Mouse (Mus musculus) midbrain, embryonic 15.5 days (tissue): Measurements from ENCODE around the gene Prkn. TPM values are rescaled to one million over a fixed set of nuclear protein-coding genes. Genes with fewer than 3 reads are reported as not detected.
A peak's percentile ranks its signal among the peaks of the same experiment; 100 is the strongest.

Experiments
- ATAC-seq: fragments of 200-750 bp; cut with Nextera tagmentation; replicated peaks from 2 replicates; pipeline ENCODE4 v1.8.0; 2017; ENCODE audit warnings: moderate TSS enrichment
- H3K27ac ChIP-seq: fragments of 300-500 bp; sonication (generic); 2 replicates; pipeline ENCODE4 v1.5.1; 2015; ENCODE audit warnings: mild to moderate bottlenecking, inconsistent platforms
- H3K27me3 ChIP-seq: fragments of 300-500 bp; sonication (generic); replicated peaks from 2 replicates; pipeline ENCODE4 v1.6.1; 2015; ENCODE audit warnings: inconsistent platforms
- H3K36me3 ChIP-seq: fragments of 300-500 bp; sonication (generic); replicated peaks from 2 replicates; pipeline ENCODE4 v1.6.1; 2015; ENCODE audit warnings: inconsistent platforms
- H3K4me1 ChIP-seq: fragments of 300-500 bp; sonication (generic); 2 replicates; pipeline ENCODE4 v1.6.1; 2015; ENCODE audit warnings: inconsistent platforms
- H3K4me2 ChIP-seq: fragments of 300-500 bp; sonication (generic); 2 replicates; pipeline ENCODE4 v1.6.1; 2015; ENCODE audit warnings: inconsistent platforms, mild to moderate bottlenecking, moderate library complexity
- H3K4me3 ChIP-seq: fragments of 300-500 bp; sonication (generic); 2 replicates; pipeline ENCODE4 v1.5.1; 2015; ENCODE audit warnings: mild to moderate bottlenecking, inconsistent platforms
- H3K9ac ChIP-seq: fragments of 300-500 bp; sonication (generic); 2 replicates; pipeline ENCODE4 v1.6.1; 2015; ENCODE audit warnings: mild to moderate bottlenecking, inconsistent platforms
- H3K9me3 ChIP-seq: fragments of 300-500 bp; sonication (generic); 2 replicates; pipeline ENCODE4 v1.6.1; 2016; ENCODE audit warnings: inconsistent platforms
- WGBS: fragments of 180-500 bp; shearing (Covaris S2); methylation state at CpG from one replicate; pipeline ENCODE4 v1.1.7; 2015; ENCODE audit warnings: mixed read lengths; 5-methylcytosine and 5-hydroxymethylcytosine counted together
- polyA plus RNA-seq: library from polyadenylated mRNA; unstranded; fragments of >200 nt; fragmentation: Nextera tagmentation; extraction: Ambion mirVana; gene quantifications from 2 replicates; pipeline ENCODE4 v1.2.1, GENCODE M21; 2015

Gene Prkn
- 4.8 and 5.0 TPM in 2 replicates for polyA plus RNA-seq

GRCm38 (mm10) chr17:10840148-10840707, at the start of gene Prkn, which contains the start of gene Pacrg:
TSS of gene Prkn (plus strand) at chr17:10840384.
TSS of gene Pacrg (minus strand) at chr17:10840311.
- Histone ChIP-seq H3K9ac (peak within 1 kb of the TSS; percentile 76), H3K27me3 (no peaks in the 10 kb centered on the region), H3K9me3 (no peaks in the 10 kb centered on the region), H3K4me2 (peak within 1 kb of the TSS; percentile 65), H3K36me3 (no peaks in the 10 kb centered on the region), H3K4me3 (peak within 1 kb of the TSS; percentile 76), H3K4me1 (peaks cover 9% of the 10 kb centered on the region), H3K27ac (peak within 1 kb of the TSS; percentile 88)
- peak; percentile 97 for ATAC-seq
- under 1% methylated on average over 47 of the region's 58 CpGs for WGBS

- no peaks in the 10 kb centered on the region for H3K36me3 ChIP-seq
- no peak overlapping the region for H3K27ac ChIP-seq
- no peak overlapping the region for H3K4me3 ChIP-seq
- no peak overlapping the region for H3K4me2 ChIP-seq
- H3K9me3 ChIP-seq = no peaks in the 10 kb centered on the region
- 0 out of 2 replicates have a peak overlapping the region, but pooled peaks have one; percentile 5 for H3K9ac ChIP-seq
- H3K4me1 ChIP-seq = peaks cover 8% of the 10 kb centered on the region
- ATAC-seq = no peak
- WGBS = 45% methylated on average over 3 of the region's 3 CpGs
- H3K27me3 ChIP-seq = no peaks in the 10 kb centered on the region
Observed at GRCm38 (mm10) chr17:10791661-10792060, 48.5 kb upstream of the Prkn start.

GRCm38 (mm10) chr17:10806692-10807091, 33.5 kb upstream of the Prkn start:
- no peak for ATAC-seq
- 67% methylated on average over 4 of the region's 4 CpGs for WGBS
- no peaks in the 10 kb centered on the region for H3K27me3 ChIP-seq

GRCm38 (mm10) chr17:10807261-10807998, 32.8 kb upstream of the Prkn start:
- Histone ChIP-seq H3K27me3 (no peaks in the 10 kb centered on the region), H3K4me3 (no peak overlapping the region), H3K36me3 (no peaks in the 10 kb centered on the region), H3K9ac (no peak overlapping the region), H3K4me2 (no peak overlapping the region), H3K9me3 (no peaks in the 10 kb centered on the region), H3K27ac (no peak overlapping the region), H3K4me1 (no peaks in the 10 kb centered on the region)
- no peak for ATAC-seq
- 72% methylated on average over 13 of the region's 13 CpGs for WGBS

More at GRCm38 (mm10) chr17:10806692-10807091, 33.5 kb upstream of the Prkn start:
- no peak overlapping the region for H3K9ac ChIP-seq
- no peaks in the 10 kb centered on the region for H3K4me1 ChIP-seq
- no peaks in the 10 kb centered on the region for H3K36me3 ChIP-seq
- H3K4me2 ChIP-seq = no peak overlapping the region
- H3K27ac ChIP-seq = no peak overlapping the region
- no peak overlapping the region for H3K4me3 ChIP-seq
- H3K9me3 ChIP-seq = no peaks in the 10 kb centered on the region

GRCm38 (mm10) chr17:10808571-10808970, 31.6 kb upstream of the Prkn start:
- H3K9ac ChIP-seq = no peak overlapping the region

GRCm38 (mm10) chr17:10818971-10819370, 21.2 kb upstream of the Prkn start:
- Histone ChIP-seq H3K27me3 (no peaks in the 10 kb centered on the region), H3K27ac (no peak overlapping the region), H3K4me2 (no peak overlapping the region), H3K9me3 (no peaks in the 10 kb centered on the region), H3K4me1 (no peaks in the 10 kb centered on the region), H3K9ac (no peak overlapping the region), H3K36me3 (no peaks in the 10 kb centered on the region), H3K4me3 (no peak overlapping the region)
- no peak for ATAC-seq
- WGBS = 70% methylated on average over 4 of the region's 4 CpGs

More at GRCm38 (mm10) chr17:10808571-10808970, 31.6 kb upstream of the Prkn start:
- Histone ChIP-seq H3K27me3 (no peaks in the 10 kb centered on the region), H3K4me3 (no peak overlapping the region), H3K27ac (no peak overlapping the region), H3K4me2 (no peak overlapping the region), H3K9me3 (no peaks in the 10 kb centered on the region), H3K4me1 (no peaks in the 10 kb centered on the region), H3K36me3 (no peaks in the 10 kb centered on the region)
- 77% methylated on average over 2 of the region's 2 CpGs for WGBS
- no peak for ATAC-seq

GRCm38 (mm10) chr17:10840731-10841201, 582 bp downstream of the Prkn start:
- 2% methylated on average over 20 of the region's 20 CpGs for WGBS
- no peaks in the 10 kb centered on the region for H3K36me3 ChIP-seq
- peak; percentile 53 for ATAC-seq
- H3K27ac ChIP-seq = peak overlapping the region; percentile 88
- peak overlapping the region; percentile 76 for H3K9ac ChIP-seq
- H3K9me3 ChIP-seq = no peaks in the 10 kb centered on the region
- no peaks in the 10 kb centered on the region for H3K27me3 ChIP-seq
- H3K4me1 ChIP-seq = peaks cover 9% of the 10 kb centered on the region
- peak overlapping the region; percentile 65 for H3K4me2 ChIP-seq
- peak overlapping the region; percentile 76 for H3K4me3 ChIP-seq

- Histone ChIP-seq H3K36me3 (no peaks in the 10 kb centered on the region), H3K27me3 (no peaks in the 10 kb centered on the region), H3K9me3 (no peaks in the 10 kb centered on the region), H3K4me2 (no peak overlapping the region), H3K4me1 (no peaks in the 10 kb centered on the region), H3K27ac (no peak overlapping the region), H3K9ac (no peak overlapping the region), H3K4me3 (no peak overlapping the region)
- ATAC-seq = no peak
- 79% methylated on average over 3 of the region's 3 CpGs for WGBS
Observed at GRCm38 (mm10) chr17:10854207-10854606, 14.0 kb downstream of the Prkn start.

- no peak for ATAC-seq
- no peaks in the 10 kb centered on the region for H3K4me1 ChIP-seq
- no peaks in the 10 kb centered on the region for H3K9me3 ChIP-seq
- H3K27ac ChIP-seq = no peak overlapping the region
- WGBS = 89% methylated on average over 7 of the region's 7 CpGs
- no peaks in the 10 kb centered on the region for H3K36me3 ChIP-seq
- H3K9ac ChIP-seq = no peak overlapping the region
- H3K27me3 ChIP-seq = no peaks in the 10 kb centered on the region
- H3K4me2 ChIP-seq = no peak overlapping the region
- H3K4me3 ChIP-seq = no peak overlapping the region
Observed at GRCm38 (mm10) chr17:10874208-10875187, 34.3 kb downstream of the Prkn start.

- H3K27me3 ChIP-seq = no peaks in the 10 kb centered on the region
- WGBS = 85% methylated on average over 5 of the region's 5 CpGs
- H3K36me3 ChIP-seq = no peaks in the 10 kb centered on the region
- H3K9me3 ChIP-seq = no peaks in the 10 kb centered on the region
- ATAC-seq = no peak
- no peak overlapping the region for H3K27ac ChIP-seq
- H3K4me3 ChIP-seq = no peak overlapping the region
- no peaks in the 10 kb centered on the region for H3K4me1 ChIP-seq
- H3K9ac ChIP-seq = no peak overlapping the region
- no peak overlapping the region for H3K4me2 ChIP-seq
Observed at GRCm38 (mm10) chr17:10878986-10879385, 38.8 kb downstream of the Prkn start.

- Histone ChIP-seq H3K4me1 (no peaks in the 10 kb centered on the region), H3K27me3 (no peaks in the 10 kb centered on the region), H3K36me3 (no peaks in the 10 kb centered on the region), H3K4me3 (no peak overlapping the region), H3K27ac (no peak overlapping the region), H3K9me3 (no peaks in the 10 kb centered on the region), H3K9ac (no peak overlapping the region), H3K4me2 (no peak overlapping the region)
- 85% methylated on average over 1 of the region's 1 CpGs for WGBS
- no peak for ATAC-seq
Observed at GRCm38 (mm10) chr17:10882260-10882659, 42.1 kb downstream of the Prkn start.

GRCm38 (mm10) chr17:10887924-10888323, 47.7 kb downstream of the Prkn start:
- ATAC-seq = no peak
- H3K36me3 ChIP-seq = no peaks in the 10 kb centered on the region
- no peaks in the 10 kb centered on the region for H3K27me3 ChIP-seq
- 14% methylated on average over 4 of the region's 4 CpGs for WGBS
- no peak overlapping the region for H3K9ac ChIP-seq
- no peak overlapping the region for H3K27ac ChIP-seq
- H3K4me3 ChIP-seq = no peak overlapping the region
- H3K4me2 ChIP-seq = no peak overlapping the region
- H3K9me3 ChIP-seq = no peaks in the 10 kb centered on the region
- 0 out of 2 replicates have a peak, but pooled peaks cover 2% of the 10 kb centered on the region for H3K4me1 ChIP-seq
